Mouse (Mus musculus) lung, embryonic 14.5 days (tissue): ENCODE measurements at regions not wholly inside any gene's neighbourhood (a gene's known extent, or its start where the extent isn't known, plus 50 kb on each side); places are given as distances from the start of the nearest gene placed in this dataset.
A peak's percentile ranks its signal among the peaks of the same experiment; 100 is the strongest.

Experiments
- ATAC-seq: fragments of 200-750 bp; cut with Nextera tagmentation; 2 replicates; pipeline ENCODE4 v1.8.0; 2017; ENCODE audit warnings: mild to moderate bottlenecking, moderate TSS enrichment, moderate library complexity; ENCODE audit not compliant: insufficient read depth
- DNase-seq: peaks from one replicate; pipeline ENCODE4 v3.0.0-alpha.2; 2015
- H3K27ac ChIP-seq: fragments of 300-500 bp; sonication (generic); 2 replicates; pipeline ENCODE4 v1.5.1; 2014; ENCODE audit warnings: low read depth, mild to moderate bottlenecking, moderate library complexity
- H3K27me3 ChIP-seq: fragments of 300-500 bp; sonication (generic); 2 replicates; pipeline ENCODE4 v1.6.1; 2014; ENCODE audit warnings: low read length, control low read depth; ENCODE audit not compliant: insufficient read depth
- H3K36me3 ChIP-seq: fragments of 300-500 bp; sonication (generic); 2 replicates; pipeline ENCODE4 v1.6.1; 2014; ENCODE audit warnings: control low read depth; ENCODE audit not compliant: insufficient read depth
- H3K4me1 ChIP-seq: fragments of 300-500 bp; sonication (generic); 2 replicates; pipeline ENCODE4 v1.6.1; 2014; ENCODE audit warnings: antibody characterized with exemption, control low read depth; ENCODE audit not compliant: insufficient read depth
- H3K4me2 ChIP-seq: fragments of 300-500 bp; sonication (generic); 2 replicates; pipeline ENCODE4 v1.6.1; 2014; ENCODE audit warnings: mild to moderate bottlenecking
- H3K4me3 ChIP-seq: fragments of 300-500 bp; sonication (generic); 2 replicates; pipeline ENCODE4 v1.5.1; 2014; ENCODE audit warnings: low read depth, low read length
- H3K9ac ChIP-seq: fragments of 300-500 bp; sonication (generic); 2 replicates; pipeline ENCODE4 v1.6.1; 2014
- H3K9me3 ChIP-seq: fragments of 300-500 bp; sonication (generic); 2 replicates; pipeline ENCODE4 v1.6.1; 2016; ENCODE audit warnings: low read depth, low read length, control low read depth
- CTCF ChIP-seq: IDR thresholded peaks from 2 replicates; pipeline ENCODE4 v1.5.1; 2016; ENCODE audit warnings: antibody characterized with exemption, low read depth
- WGBS: fragments of 180-500 bp; shearing (Covaris S2); extraction: QIAGEN DNeasy Blood & Tissue Kit; methylation state at CpG from one replicate; pipeline ENCODE4 v1.1.7; 2014; 5-methylcytosine and 5-hydroxymethylcytosine counted together

DNA sequence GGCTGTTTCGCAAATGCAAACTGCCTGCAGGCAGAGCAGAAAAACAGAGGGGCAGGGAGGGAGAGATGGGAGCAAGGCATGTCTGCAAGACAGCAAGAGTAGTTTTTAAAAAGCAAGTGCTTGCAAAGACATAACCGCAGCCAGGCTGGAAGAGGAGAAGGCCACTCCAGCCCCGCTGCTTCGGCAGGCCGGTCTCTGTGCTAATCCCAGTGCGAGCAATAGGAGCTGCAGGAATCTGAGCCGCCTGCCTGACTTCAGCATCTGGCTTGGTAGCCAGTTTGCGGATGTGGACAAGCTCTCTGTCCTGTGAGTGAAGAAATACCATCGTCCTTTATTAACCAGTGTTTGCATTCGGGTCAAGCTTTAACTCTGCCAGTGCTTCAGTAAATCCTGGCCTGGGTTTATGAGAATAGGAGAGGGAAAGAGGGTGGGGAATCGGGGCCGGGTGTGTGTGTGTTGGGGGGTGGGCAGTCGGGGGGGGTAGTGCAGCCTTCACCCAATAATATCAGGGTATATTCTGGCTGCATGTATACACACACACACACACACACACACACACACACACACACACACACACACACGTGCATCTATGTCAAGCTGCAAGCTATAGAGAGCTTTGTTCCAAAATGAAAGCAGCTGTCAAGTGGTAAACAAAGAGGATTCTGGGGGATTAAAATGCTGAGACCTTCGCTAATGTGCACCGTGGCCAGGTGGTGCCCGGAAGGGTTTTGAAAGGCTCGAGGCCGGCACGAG lies 69.6 kb upstream of the Ephb1 start:
- ATAC-seq (peak; percentile 78), DNase-seq (peak; percentile 76)
- H3K4me3 ChIP-seq: 0 out of 2 replicates have a peak overlapping the region, but pooled peaks have one; percentile 9
- WGBS: 7% methylated on average over 20 of the region's 20 CpGs
- H3K27me3 ChIP-seq: no peaks in the 10 kb centered on the region; the same call in 1 of the 2 replicates
- peak overlapping the region; percentile 61; the same call in 1 of the 2 replicates for H3K27ac ChIP-seq
- no peaks in the 10 kb centered on the region for H3K36me3 ChIP-seq
- H3K9ac ChIP-seq: peak overlapping the region; percentile 30; the same call in 1 of the 2 replicates
- H3K4me1 ChIP-seq: peaks cover 8% of the 10 kb centered on the region; the same call in 1 of the 2 replicates
- peak overlapping the region; percentile 48 for H3K4me2 ChIP-seq
- TF ChIP-seq CTCF: no peak
- H3K9me3 ChIP-seq: no peaks in the 10 kb centered on the region

DNA sequence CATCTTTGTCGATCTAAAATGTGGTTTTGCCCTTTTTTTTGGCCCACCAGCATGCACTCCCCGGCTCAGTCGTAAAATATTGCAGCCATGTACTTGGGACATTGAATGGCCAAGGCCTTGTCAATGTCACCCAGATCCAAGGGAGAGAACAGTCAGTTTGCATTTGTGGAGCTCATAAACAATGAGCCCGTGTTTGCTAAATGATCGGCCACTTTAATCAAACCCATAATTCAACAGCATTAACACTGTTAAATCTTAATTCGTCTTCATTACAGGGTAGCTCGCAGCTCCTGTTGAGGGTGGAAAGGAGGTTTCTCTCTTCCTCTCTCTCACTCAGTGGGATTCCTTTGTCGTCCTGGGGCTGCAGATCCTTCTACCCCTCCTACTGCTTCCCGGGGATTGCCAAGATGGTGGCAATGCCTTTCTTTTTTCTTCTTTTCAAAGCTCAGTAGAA lies 69.0 kb upstream of the Ephb1 start:
- H3K4me1 ChIP-seq: peaks cover 8% of the 10 kb centered on the region; the same call in 1 of the 2 replicates
- no peaks in the 10 kb centered on the region for H3K9me3 ChIP-seq
- H3K9ac ChIP-seq: peak overlapping the region; percentile 30; the same call in 1 of the 2 replicates
- WGBS: 18% methylated on average over 9 of the region's 9 CpGs
- TF ChIP-seq CTCF: no peak
- no peaks in the 10 kb centered on the region; the same call in 1 of the 2 replicates for H3K27me3 ChIP-seq
- H3K36me3 ChIP-seq: no peaks in the 10 kb centered on the region
- peak overlapping the region; percentile 48 for H3K4me2 ChIP-seq
- H3K4me3 ChIP-seq: 0 out of 2 replicates have a peak overlapping the region, but pooled peaks have one; percentile 9
- H3K27ac ChIP-seq: peak overlapping the region; percentile 61; the same call in 1 of the 2 replicates
- ATAC-seq (no peak), DNase-seq (no peak)

DNA sequence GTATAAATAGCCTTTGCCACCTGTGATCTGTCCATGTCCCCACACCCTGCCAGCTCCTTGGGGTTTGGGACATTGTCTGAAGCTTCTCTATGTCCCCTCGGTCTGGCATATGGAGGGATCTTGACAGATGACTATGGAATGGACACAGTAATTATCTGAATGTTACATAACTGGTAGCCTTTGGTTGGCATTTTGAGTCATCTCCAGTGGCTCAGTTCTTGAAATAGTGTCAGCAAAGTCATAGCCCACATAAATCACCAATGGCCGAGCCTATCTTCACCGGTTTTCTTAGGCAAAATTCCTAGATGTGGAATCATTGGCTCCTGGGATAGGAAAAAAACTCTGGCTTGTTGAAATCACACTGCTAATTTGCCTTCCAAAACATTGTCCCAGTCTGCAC lies 67.3 kb upstream of the Ephb1 start:
- H3K4me3 ChIP-seq: no peak overlapping the region
- peaks cover 8% of the 10 kb centered on the region; the same call in 1 of the 2 replicates for H3K4me1 ChIP-seq
- no peak overlapping the region for H3K27ac ChIP-seq
- H3K9me3 ChIP-seq: no peaks in the 10 kb centered on the region
- H3K36me3 ChIP-seq: no peaks in the 10 kb centered on the region
- no peak overlapping the region for H3K9ac ChIP-seq
- 88% methylated on average over 3 of the region's 3 CpGs for WGBS
- H3K4me2 ChIP-seq: no peak overlapping the region
- no peak for DNase-seq
- no peak for TF ChIP-seq CTCF
- no peaks in the 10 kb centered on the region; the same call in 1 of the 2 replicates for H3K27me3 ChIP-seq
- ATAC-seq: no peak

DNA sequence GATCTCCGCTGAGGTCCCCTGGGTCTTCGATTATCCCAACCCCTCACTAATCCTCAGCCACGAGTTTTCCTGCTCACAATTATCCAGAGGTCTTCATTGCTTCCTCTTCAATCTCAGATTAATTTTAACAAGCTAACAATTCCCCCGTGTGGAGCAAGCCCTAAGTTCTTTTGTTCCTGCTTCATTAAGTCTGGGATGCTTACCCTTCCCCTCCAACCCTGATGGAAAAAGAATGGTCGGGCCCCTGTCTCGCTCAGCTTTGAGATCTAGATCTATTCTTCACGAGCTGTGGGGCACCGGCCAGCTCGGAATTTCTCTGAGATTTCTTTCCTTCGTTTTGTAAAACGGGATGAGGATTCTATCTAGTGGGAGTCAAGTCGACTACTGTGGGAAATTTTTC lies 65.7 kb upstream of the Ephb1 start:
- Histone ChIP-seq H3K4me1 (peaks cover 8% of the 10 kb centered on the region; the same call in 1 of the 2 replicates), H3K9ac (no peak overlapping the region), H3K27ac (no peak overlapping the region), H3K27me3 (no peaks in the 10 kb centered on the region; the same call in 1 of the 2 replicates), H3K4me3 (no peak overlapping the region), H3K4me2 (no peak overlapping the region), H3K36me3 (no peaks in the 10 kb centered on the region), H3K9me3 (no peaks in the 10 kb centered on the region)
- WGBS: 33% methylated on average over 12 of the region's 12 CpGs
- no peak for ATAC-seq
- TF ChIP-seq CTCF: no peak
- no peak for DNase-seq

DNA sequence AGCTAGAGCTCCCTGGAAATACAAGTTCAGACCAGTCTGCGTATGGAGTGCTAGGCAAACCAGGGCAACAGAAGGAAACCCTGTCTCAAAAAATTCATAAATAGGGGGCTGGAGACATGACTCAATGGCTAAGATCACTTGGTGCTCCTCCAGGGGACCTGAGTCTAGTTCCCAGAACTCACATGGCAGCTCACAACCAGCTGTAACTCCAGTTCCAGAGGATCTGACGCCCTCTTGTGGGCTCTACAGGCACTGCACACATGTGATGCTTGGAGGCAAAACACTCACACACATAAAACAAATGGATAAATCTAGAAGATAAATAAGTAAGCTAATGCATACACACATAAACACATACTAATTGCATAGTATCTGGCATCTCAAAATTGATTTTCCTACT lies 59.1 kb upstream of the Ephb1 start:
- peak; percentile 21; the same call in 1 of the 2 replicates for TF ChIP-seq CTCF
- WGBS: 55% methylated on average over 2 of the region's 2 CpGs
- H3K9ac ChIP-seq: no peak overlapping the region
- no peaks in the 10 kb centered on the region for H3K9me3 ChIP-seq
- DNase-seq: no peak
- no peaks in the 10 kb centered on the region for H3K36me3 ChIP-seq
- H3K27ac ChIP-seq: no peak overlapping the region
- H3K4me2 ChIP-seq: no peak overlapping the region
- ATAC-seq: no peak
- no peak overlapping the region for H3K4me3 ChIP-seq
- no peaks in the 10 kb centered on the region for H3K27me3 ChIP-seq
- H3K4me1 ChIP-seq: no peaks in the 10 kb centered on the region

DNA sequence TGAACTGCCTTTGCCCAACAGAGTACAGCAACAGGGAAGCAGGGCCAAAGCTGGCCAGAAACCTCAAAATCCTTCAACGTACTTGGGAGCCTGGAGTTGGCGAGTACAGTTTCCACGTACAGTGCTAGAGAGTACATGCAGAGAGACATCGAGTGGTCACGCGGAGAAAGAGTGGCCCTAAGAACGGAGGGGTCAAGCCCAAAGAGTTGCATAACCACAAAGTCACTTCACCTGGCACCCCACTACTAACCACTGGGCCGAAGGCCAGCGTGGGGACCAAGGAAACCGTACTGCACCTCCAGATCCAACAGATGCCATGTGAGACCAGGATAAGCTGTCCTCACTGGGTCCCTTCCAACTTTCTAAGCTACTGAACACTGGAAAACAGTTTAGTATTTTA lies 56.2 kb upstream of the Ephb1 start:
- WGBS: 89% methylated on average over 10 of the region's 10 CpGs
- no peaks in the 10 kb centered on the region for H3K9me3 ChIP-seq
- no peak for TF ChIP-seq CTCF
- no peaks in the 10 kb centered on the region for H3K4me1 ChIP-seq
- H3K4me3 ChIP-seq: no peak overlapping the region
- no peak for ATAC-seq
- H3K9ac ChIP-seq: no peak overlapping the region
- H3K36me3 ChIP-seq: no peaks in the 10 kb centered on the region
- no peak for DNase-seq
- H3K27me3 ChIP-seq: no peaks in the 10 kb centered on the region
- H3K4me2 ChIP-seq: no peak overlapping the region
- H3K27ac ChIP-seq: no peak overlapping the region

DNA sequence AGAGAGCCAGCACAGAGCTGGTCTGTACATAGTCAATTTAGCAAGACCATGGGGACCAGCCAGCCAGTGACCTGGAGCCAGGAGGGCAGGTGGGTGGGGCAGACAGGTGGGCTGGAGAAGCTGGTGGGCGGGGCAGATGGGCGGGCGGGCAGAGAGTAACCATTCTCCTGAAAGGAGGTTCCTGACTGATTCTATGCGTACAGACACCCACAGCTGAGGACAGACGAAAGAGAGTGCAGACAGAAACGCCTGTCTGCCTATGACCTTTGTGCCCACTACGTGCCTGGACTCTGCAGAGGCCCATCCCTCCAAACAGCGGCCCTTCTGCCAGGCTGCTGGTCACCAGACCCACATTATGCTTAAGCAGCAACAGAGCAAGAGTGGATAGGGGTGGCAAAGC lies 51.5 kb upstream of the Ephb1 start:
- Histone ChIP-seq H3K36me3 (no peaks in the 10 kb centered on the region), H3K27ac (no peak overlapping the region), H3K9me3 (no peaks in the 10 kb centered on the region), H3K27me3 (no peaks in the 10 kb centered on the region), H3K4me1 (no peaks in the 10 kb centered on the region), H3K9ac (no peak overlapping the region), H3K4me2 (no peak overlapping the region), H3K4me3 (no peak overlapping the region)
- no peak for DNase-seq
- no peak for TF ChIP-seq CTCF
- 20% methylated on average over 8 of the region's 8 CpGs for WGBS
- no peak for ATAC-seq
